Mouse (Mus musculus) frontal cortex, adult (tissue): ENCODE measurements around the gene Pdia3.
"Not testable (repeated sequence)": the region's sequence is repeated elsewhere in the genome, so short reads cannot be mapped to it uniquely, and the experiment has no call there.

Experiments
- ATAC-seq: cut with Nextera tagmentation; 2 replicates; pipeline ENCODE4 v1.9.2; 2017; ENCODE audit warnings: mild to moderate bottlenecking, moderate library complexity, mixed read lengths; ENCODE audit not compliant: low TSS enrichment

The Pdia3 gene

DNA sequence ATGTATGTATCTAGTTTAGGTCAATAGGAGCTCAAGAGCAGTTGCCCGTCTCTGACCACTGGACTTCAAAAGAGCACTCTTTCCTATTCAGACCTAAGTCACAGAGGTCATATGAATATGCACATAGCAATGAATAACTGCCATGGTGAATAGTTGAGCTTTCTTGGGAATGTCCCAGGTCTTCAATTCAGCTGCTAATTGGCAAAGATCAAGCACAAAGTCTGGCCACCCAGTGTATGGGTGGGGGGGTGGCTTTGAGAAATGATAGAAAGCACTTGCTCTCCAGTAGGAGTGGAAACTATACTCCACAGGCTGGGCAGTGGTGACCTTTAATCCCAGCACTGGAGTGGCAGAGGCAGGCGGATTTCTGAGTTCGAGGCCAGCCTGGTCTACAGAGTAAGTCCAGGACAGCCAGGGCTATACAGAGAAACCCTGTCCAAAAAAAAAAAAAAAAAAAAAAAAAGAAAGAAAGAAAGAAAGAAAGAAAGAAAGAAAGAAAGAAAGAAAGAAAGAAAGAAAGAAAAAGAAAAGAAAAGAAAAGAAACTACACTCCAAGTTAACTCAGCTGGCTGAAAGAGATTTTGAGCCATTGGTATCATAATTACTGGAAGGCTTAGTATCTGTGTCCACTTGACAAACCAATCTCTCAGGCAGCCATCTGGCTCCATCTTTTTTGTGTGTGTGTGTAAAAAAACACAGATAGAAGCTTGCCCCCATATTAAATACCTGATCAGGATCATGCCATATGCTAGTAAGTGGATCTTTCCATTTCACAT, 64.1 kb downstream of the Pdia3 start:
- ATAC-seq, result no peak

- no peak for ATAC-seq
Observed at GRCm38 (mm10) chr2:121480498-121480897, 66.9 kb downstream of the Pdia3 start.

DNA sequence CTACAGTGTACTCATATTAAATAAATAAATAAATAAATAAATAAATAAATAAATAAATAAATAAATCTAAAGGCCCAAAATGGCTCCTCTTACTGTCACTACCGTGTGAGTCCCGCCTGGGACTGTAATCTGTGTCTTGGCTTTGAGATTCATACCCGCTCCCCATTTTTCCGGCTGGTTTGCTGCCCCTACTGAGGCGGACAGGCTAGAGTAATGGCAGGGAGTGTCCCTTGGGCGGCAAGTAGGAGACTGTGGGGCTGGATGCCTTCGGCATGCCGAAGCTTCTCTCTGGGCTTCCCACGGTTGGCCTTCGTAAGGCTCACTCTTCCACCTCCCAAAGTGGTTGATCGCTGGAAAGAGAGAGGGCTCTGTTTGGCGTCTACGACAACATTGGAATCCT, 67.3 kb downstream of the Pdia3 start:
- not testable (repeated sequence) for ATAC-seq

DNA sequence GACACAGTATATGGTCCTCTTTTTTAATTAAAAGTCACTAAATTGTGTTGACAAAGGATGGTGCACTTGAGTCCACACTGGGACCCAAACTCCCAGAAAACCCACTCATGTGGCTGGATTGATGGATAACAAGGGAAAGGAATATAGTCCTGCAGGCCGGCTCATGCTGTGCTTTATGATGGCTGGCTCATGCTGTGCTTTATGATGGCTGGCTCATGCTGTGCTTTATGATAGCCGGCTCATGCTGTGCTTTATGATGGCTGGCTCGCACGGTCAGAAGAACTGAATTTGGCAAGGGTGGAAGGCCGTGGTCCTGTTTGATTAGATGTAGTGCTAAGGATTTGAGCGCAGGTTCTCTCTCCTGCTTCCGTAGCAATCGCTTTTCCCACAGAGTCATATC, 70.0 kb downstream of the Pdia3 start:
- ATAC-seq, result no peak

GRCm38 (mm10) chr2:121484403-121484802, 70.8 kb downstream of the Pdia3 start:
- ATAC-seq, result not testable (repeated sequence)
